Mouse (Mus musculus): Measurements from ENCODE around the gene Cbx1. TPM values are rescaled to one million over a fixed set of nuclear protein-coding genes. Genes with fewer than 3 reads are reported as not detected.

Cbx1 gene
- polyA plus RNA-seq (2015; fragmentation: Nextera tagmentation; extraction: Ambion mirVana) = 52.4 and 52.9 TPM in 2 replicates

DNA sequence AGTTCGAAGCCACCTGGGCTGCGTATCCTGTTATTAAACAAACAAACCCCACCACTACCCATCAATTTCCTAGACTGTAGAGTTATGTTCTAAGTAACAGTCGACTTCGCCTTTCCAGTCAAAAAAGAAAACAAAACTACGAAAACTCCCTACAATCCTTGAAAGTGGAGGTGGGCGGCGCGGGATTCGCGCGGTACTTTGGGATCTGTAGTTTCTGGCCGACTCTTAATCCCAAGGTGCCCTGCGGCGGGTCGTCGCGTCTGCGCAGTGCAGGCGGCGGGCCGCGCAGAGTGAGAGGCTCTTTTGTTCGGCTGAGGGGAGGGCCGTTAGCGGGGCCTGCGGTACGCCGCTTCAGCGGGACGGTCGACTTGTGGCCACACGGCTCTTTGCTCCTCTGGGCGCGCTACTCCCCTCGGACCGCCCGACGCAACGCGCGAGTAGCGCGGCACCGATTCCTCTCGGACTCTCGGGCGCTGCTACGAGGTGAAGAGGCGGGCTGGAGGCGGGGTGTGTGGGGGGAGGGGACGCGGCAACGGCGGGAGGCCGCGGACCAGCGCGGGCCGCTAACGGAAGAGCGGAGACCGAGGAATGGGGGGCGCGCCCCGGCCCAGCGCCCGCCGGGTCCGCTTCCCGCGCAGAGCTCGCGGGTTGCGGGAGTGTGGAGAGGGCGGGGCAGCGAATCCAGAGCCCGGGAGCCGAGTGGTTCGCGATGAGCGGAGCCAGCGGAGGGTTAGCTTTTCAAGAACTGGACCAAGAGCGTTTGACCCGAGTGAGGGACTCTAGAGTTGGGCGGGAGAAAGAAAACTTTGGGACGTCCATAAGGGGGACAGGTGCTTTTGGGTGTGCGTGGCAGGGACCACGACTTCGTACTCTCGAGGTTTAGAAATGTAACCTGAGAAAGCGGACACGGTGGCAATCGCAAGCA lies at the start of gene Cbx1:
Cbx1 (plus strand) TSS at position 257 of the 925 bp plus-strand sequence.
- peak within 1 kb of the TSS; percentile 97 for H3K27ac ChIP-seq
- no peaks in the 10 kb centered on the region for H3K9me3 ChIP-seq (replicated peaks)
- H3K4me3 ChIP-seq = peak within 1 kb of the TSS; percentile 73
- peaks cover 28% of the 10 kb centered on the region for H3K4me1 ChIP-seq (replicated peaks)
- no peaks in the 10 kb centered on the region for H3K27me3 ChIP-seq
- under 1% methylated on average over 93 of the region's 93 CpGs for WGBS
- H3K9ac ChIP-seq = peak within 1 kb of the TSS; percentile 82
- ATAC-seq (replicated peaks; ENCODE audit: insufficient number of reproducible peaks, insufficient read depth, low FRiP score, low read depth) = peak; percentile 98
- H3K4me2 ChIP-seq = peak within 1 kb of the TSS; percentile 81
- no peaks in the 10 kb centered on the region for H3K36me3 ChIP-seq

GRCm38 (mm10) chr11:96740796-96741195 lies 48.1 kb upstream of the Cbx1 start:
- Histone ChIP-seq H3K9ac (no peak overlapping the region), H3K27ac (no peak overlapping the region), H3K4me1 (replicated peaks) (peaks cover 5% of the 10 kb centered on the region), H3K36me3 (no peaks in the 10 kb centered on the region), H3K4me2 (no peak overlapping the region), H3K9me3 (replicated peaks) (no peaks in the 10 kb centered on the region), H3K27me3 (peaks cover 22% of the 10 kb centered on the region), H3K4me3 (no peak overlapping the region)
- WGBS = 72% methylated on average over 12 of the region's 12 CpGs
- no peak for ATAC-seq (replicated peaks; ENCODE audit: insufficient number of reproducible peaks, insufficient read depth, low FRiP score, low read depth)

DNA sequence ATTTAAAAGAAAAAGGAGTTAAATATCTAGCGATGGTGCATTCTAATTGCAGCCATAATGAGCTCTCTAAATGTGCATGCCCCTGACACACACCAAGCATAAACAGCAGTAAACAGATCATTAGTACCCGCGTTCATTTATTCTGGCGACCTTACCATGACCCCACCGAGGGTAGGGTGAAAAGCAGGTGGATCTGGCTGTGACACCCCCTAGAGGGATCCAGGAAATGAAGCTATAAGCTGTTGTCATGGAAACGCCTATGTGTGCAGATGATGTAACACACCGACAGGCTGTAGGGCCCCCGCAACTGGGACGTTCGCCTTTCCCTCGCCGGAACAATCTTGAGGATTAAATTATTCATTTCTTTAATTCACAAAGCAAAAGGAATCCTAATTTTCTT lies 46.9 kb upstream of the Cbx1 start:
- Histone ChIP-seq H3K27ac (no peak overlapping the region), H3K27me3 (peaks cover 22% of the 10 kb centered on the region), H3K4me3 (no peak overlapping the region), H3K9me3 (replicated peaks) (no peaks in the 10 kb centered on the region), H3K4me2 (no peak overlapping the region), H3K4me1 (replicated peaks) (no peaks in the 10 kb centered on the region), H3K36me3 (no peaks in the 10 kb centered on the region), H3K9ac (no peak overlapping the region)
- WGBS = 46% methylated on average over 12 of the region's 12 CpGs
- ATAC-seq (replicated peaks; ENCODE audit: insufficient number of reproducible peaks, insufficient read depth, low FRiP score, low read depth) = no peak

- whole genome bisulfite sequencing = 65% methylated on average over 11 of the region's 11 CpGs
- ATAC-seq (replicated peaks; ENCODE audit: insufficient number of reproducible peaks, insufficient read depth, low FRiP score, low read depth) = no peak
- Histone ChIP-seq H3K36me3 (no peaks in the 10 kb centered on the region), H3K9me3 (replicated peaks) (no peaks in the 10 kb centered on the region), H3K4me1 (replicated peaks) (no peaks in the 10 kb centered on the region), H3K27me3 (peaks cover 22% of the 10 kb centered on the region), H3K4me3 (no peak overlapping the region), H3K9ac (no peak overlapping the region), H3K27ac (no peak overlapping the region), H3K4me2 (no peak overlapping the region)
These were observed 45.9 kb upstream of the Cbx1 start for GRCm38 (mm10) chr11:96743000-96743399.

- H3K9me3 ChIP-seq (replicated peaks) = no peaks in the 10 kb centered on the region
- no peak overlapping the region for H3K4me2 ChIP-seq
- H3K36me3 ChIP-seq = no peaks in the 10 kb centered on the region
- H3K9ac ChIP-seq = no peak overlapping the region
- H3K27me3 ChIP-seq = peaks cover 19% of the 10 kb centered on the region
- H3K27ac ChIP-seq = no peak overlapping the region
- H3K4me3 ChIP-seq = no peak overlapping the region
- ATAC-seq (replicated peaks; ENCODE audit: insufficient number of reproducible peaks, insufficient read depth, low FRiP score, low read depth) = no peak
- no peaks in the 10 kb centered on the region for H3K4me1 ChIP-seq (replicated peaks)
- 72% methylated on average over 4 of the region's 4 CpGs for WGBS
These were observed 45.0 kb upstream of the Cbx1 start for GRCm38 (mm10) chr11:96743891-96744290.

DNA sequence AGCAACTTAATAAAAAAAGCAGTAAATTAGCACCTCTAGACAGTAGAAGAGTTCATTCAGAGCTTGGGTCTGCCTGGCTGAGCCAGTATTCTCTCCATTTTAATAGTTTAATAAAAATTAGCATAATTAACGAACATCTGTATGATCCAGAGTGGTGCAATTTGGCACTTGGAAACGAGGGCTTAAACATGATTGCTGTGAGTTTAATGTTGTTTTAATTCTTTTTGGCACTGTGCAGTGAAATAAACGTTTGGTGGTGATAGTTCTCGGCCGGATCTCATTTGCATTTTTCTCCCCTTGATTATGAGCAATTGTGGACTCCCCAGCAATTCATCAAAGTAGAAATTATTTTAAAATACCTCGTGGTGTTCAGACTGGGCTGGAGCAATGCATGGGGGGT lies 42.3 kb upstream of the Cbx1 start:
- no peaks in the 10 kb centered on the region for H3K36me3 ChIP-seq
- ATAC-seq (replicated peaks; ENCODE audit: insufficient number of reproducible peaks, insufficient read depth, low FRiP score, low read depth) = no peak
- H3K27me3 ChIP-seq = peaks cover 10% of the 10 kb centered on the region; the same call in 1 of the 2 replicates
- H3K27ac ChIP-seq = no peak overlapping the region
- no peak overlapping the region for H3K4me2 ChIP-seq
- no peak overlapping the region for H3K9ac ChIP-seq
- H3K4me3 ChIP-seq = no peak overlapping the region
- no peaks in the 10 kb centered on the region for H3K9me3 ChIP-seq (replicated peaks)
- H3K4me1 ChIP-seq (replicated peaks) = no peaks in the 10 kb centered on the region
- 62% methylated on average over 6 of the region's 6 CpGs for WGBS

DNA sequence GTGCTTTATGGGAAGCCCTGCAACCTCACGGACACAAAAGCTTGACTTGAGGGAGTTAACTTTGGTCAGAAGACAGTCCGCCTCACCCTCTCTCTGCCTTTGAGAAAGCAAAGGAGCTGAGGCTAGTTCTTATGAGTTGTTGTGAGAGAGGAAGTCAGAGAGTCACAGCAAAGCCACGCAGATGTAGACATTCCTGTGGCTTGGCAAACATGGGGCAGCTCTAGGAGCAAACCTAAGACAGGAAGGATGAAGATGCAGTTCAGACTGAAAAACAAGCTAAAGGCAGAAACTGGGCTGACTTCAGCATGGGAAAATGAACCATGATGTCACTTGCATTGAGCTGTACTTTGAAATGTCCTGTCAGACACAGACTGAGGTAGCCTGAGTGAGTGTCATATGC lies 41.4 kb upstream of the Cbx1 start:
- ATAC-seq (replicated peaks; ENCODE audit: insufficient number of reproducible peaks, insufficient read depth, low FRiP score, low read depth) = no peak
- WGBS = 56% methylated on average over 3 of the region's 3 CpGs

GRCm38 (mm10) chr11:96755298-96755697 lies 33.6 kb upstream of the Cbx1 start:
- no peak overlapping the region for H3K9ac ChIP-seq
- H3K27me3 ChIP-seq = no peaks in the 10 kb centered on the region
- no peak for ATAC-seq (replicated peaks; ENCODE audit: insufficient number of reproducible peaks, insufficient read depth, low FRiP score, low read depth)
- H3K4me2 ChIP-seq = no peak overlapping the region
- no peaks in the 10 kb centered on the region for H3K9me3 ChIP-seq (replicated peaks)
- no peak overlapping the region for H3K27ac ChIP-seq
- no peaks in the 10 kb centered on the region for H3K36me3 ChIP-seq
- WGBS = 92% methylated on average over 2 of the region's 2 CpGs
- no peak overlapping the region for H3K4me3 ChIP-seq
- H3K4me1 ChIP-seq (replicated peaks) = no peaks in the 10 kb centered on the region

More for the DNA sequence above, 41.4 kb upstream of the Cbx1 start:
- H3K27me3 ChIP-seq = peaks cover 1% of the 10 kb centered on the region; the same call in 1 of the 2 replicates
- no peaks in the 10 kb centered on the region for H3K9me3 ChIP-seq (replicated peaks)
- H3K9ac ChIP-seq = no peak overlapping the region
- no peaks in the 10 kb centered on the region for H3K4me1 ChIP-seq (replicated peaks)
- H3K27ac ChIP-seq = no peak overlapping the region
- H3K36me3 ChIP-seq = no peaks in the 10 kb centered on the region
- no peak overlapping the region for H3K4me3 ChIP-seq
- H3K4me2 ChIP-seq = no peak overlapping the region

DNA sequence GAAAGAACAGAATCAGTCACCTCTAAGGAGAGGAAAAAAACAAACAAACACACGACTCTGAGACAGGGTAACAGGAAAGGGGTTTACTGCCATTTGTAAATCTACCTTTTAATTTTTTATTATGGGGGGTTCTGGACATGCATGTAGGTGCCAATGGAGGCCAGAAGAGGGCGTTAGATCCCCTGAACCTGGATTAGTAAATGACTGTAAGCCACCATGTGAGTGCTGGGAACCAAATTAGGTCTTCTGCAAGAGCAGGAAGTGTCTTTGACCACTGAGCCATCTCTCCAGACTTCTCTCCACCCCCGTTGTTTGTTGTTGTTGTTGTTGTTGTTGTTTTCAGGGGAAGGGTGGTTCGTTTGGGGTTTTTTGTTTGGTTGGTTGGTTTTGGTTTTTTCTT lies 31.5 kb upstream of the Cbx1 start:
- WGBS = 53% methylated on average over 4 of the region's 4 CpGs
- Histone ChIP-seq H3K27me3 (no peaks in the 10 kb centered on the region), H3K36me3 (no peaks in the 10 kb centered on the region)

GRCm38 (mm10) chr11:96758402-96758801 lies 30.5 kb upstream of the Cbx1 start:
- 70% methylated on average over 5 of the region's 5 CpGs for WGBS
- Histone ChIP-seq H3K4me2 (no peak overlapping the region), H3K4me3 (no peak overlapping the region), H3K9ac (no peak overlapping the region), H3K27ac (no peak overlapping the region), H3K27me3 (no peaks in the 10 kb centered on the region), H3K36me3 (no peaks in the 10 kb centered on the region), H3K4me1 (replicated peaks) (peaks cover 6% of the 10 kb centered on the region; the same call in 1 of the 2 replicates), H3K9me3 (replicated peaks) (no peaks in the 10 kb centered on the region)
- no peak for ATAC-seq (replicated peaks; ENCODE audit: insufficient number of reproducible peaks, insufficient read depth, low FRiP score, low read depth)

More for the DNA sequence above, 31.5 kb upstream of the Cbx1 start:
- H3K4me1 ChIP-seq (replicated peaks) = no peaks in the 10 kb centered on the region
- no peak overlapping the region for H3K4me2 ChIP-seq
- no peak overlapping the region for H3K9ac ChIP-seq
- H3K4me3 ChIP-seq = no peak overlapping the region
- ATAC-seq (replicated peaks; ENCODE audit: insufficient number of reproducible peaks, insufficient read depth, low FRiP score, low read depth) = no peak
- no peak overlapping the region for H3K27ac ChIP-seq
- no peaks in the 10 kb centered on the region for H3K9me3 ChIP-seq (replicated peaks)

- Histone ChIP-seq H3K27ac (no peak overlapping the region), H3K4me1 (replicated peaks) (peaks cover 6% of the 10 kb centered on the region; the same call in 1 of the 2 replicates), H3K9me3 (replicated peaks) (no peaks in the 10 kb centered on the region), H3K9ac (no peak overlapping the region), H3K4me3 (no peak overlapping the region), H3K36me3 (no peaks in the 10 kb centered on the region), H3K27me3 (no peaks in the 10 kb centered on the region), H3K4me2 (no peak overlapping the region)
- WGBS = 28% methylated on average over 3 of the region's 3 CpGs
- peak; percentile 27; the same call in 1 of the 2 replicates for ATAC-seq (replicated peaks; ENCODE audit: insufficient number of reproducible peaks, insufficient read depth, low FRiP score, low read depth)
These were observed 28.9 kb upstream of the Cbx1 start for GRCm38 (mm10) chr11:96760042-96760441.
